Mouse (Mus musculus) limb, embryonic 14.5 days (tissue): Measurements from ENCODE around the gene Hps1. TPM values are rescaled to one million over a fixed set of nuclear protein-coding genes. Genes with fewer than 3 reads are reported as not detected.

ENCODE experiments used
- ATAC-seq: fragments of 200-750 bp; cut with Nextera tagmentation; 2 replicates; pipeline ENCODE4 v1.8.0; 2017; ENCODE audit warnings: low read depth, moderate number of reproducible peaks, moderate TSS enrichment; ENCODE audit not compliant: low FRiP score
- DNase-seq: peaks from one replicate; pipeline ENCODE4 v3.0.0-alpha.2; 2015; ENCODE audit warnings: low spot score
- H3K27ac ChIP-seq: fragments of 300-500 bp; sonication (generic); replicated peaks from 2 replicates; pipeline ENCODE4 v1.5.1; 2014; ENCODE audit warnings: low read depth, mild to moderate bottlenecking, low read length, moderate library complexity, mixed read lengths
- H3K27me3 ChIP-seq: fragments of 300-500 bp; sonication (generic); 2 replicates; pipeline ENCODE4 v1.6.1; 2014; ENCODE audit warnings: low read length, mixed read lengths; ENCODE audit not compliant: control insufficient read depth, insufficient read depth
- H3K36me3 ChIP-seq: fragments of 300-500 bp; sonication (generic); 2 replicates; pipeline ENCODE4 v1.6.1; 2014; ENCODE audit warnings: mild to moderate bottlenecking, low read length, moderate library complexity, mixed read lengths; ENCODE audit not compliant: control insufficient read depth, insufficient read depth
- H3K4me1 ChIP-seq: fragments of 300-500 bp; sonication (generic); 2 replicates; pipeline ENCODE4 v1.6.1; 2014; ENCODE audit warnings: antibody characterized with exemption, low read length, mixed read lengths; ENCODE audit not compliant: control insufficient read depth, insufficient read depth
- H3K4me2 ChIP-seq: fragments of 300-500 bp; sonication (generic); replicated peaks from 2 replicates; pipeline ENCODE4 v1.6.1; 2014; ENCODE audit warnings: low read depth, mild to moderate bottlenecking, low read length, moderate library complexity; ENCODE audit not compliant: severe bottlenecking
- H3K4me3 ChIP-seq: fragments of 300-500 bp; sonication (generic); replicated peaks from 2 replicates; pipeline ENCODE4 v1.5.1; 2014; ENCODE audit warnings: low read length
- H3K9ac ChIP-seq: fragments of 300-500 bp; sonication (generic); 2 replicates; pipeline ENCODE4 v1.6.1; 2014; ENCODE audit warnings: mild to moderate bottlenecking, low read depth, low read length, moderate library complexity; ENCODE audit not compliant: severe bottlenecking
- H3K9me3 ChIP-seq: fragments of 300-500 bp; sonication (generic); 2 replicates; pipeline ENCODE4 v1.6.1; 2016; ENCODE audit warnings: low read length; ENCODE audit not compliant: control insufficient read depth
- POLR2A ChIP-seq: fragments of 200-500 bp; IDR thresholded peaks from 2 replicates; pipeline ENCODE4 v1.8.0; 2012; ENCODE audit warnings: inconsistent platforms, mild to moderate bottlenecking, moderate library complexity, borderline replicate concordance; ENCODE audit not compliant: insufficient read depth, insufficient read length; ENCODE audit errors: extremely low read depth
- WGBS: fragments of 180-500 bp; shearing (Covaris S2); extraction: QIAGEN DNeasy Blood & Tissue Kit; methylation state at CpG from one replicate; pipeline ENCODE4 v1.1.7; 2014; 5-methylcytosine and 5-hydroxymethylcytosine counted together
- polyA plus RNA-seq, 2 experiments: library from polyadenylated mRNA; depleted of rRNA in 1 of 2; stranded (reverse) in 1 of 2; unstranded in 1 of 2; fragments of >200 nt; fragmentation: Nextera tagmentation in 1 of 2; extraction: Ambion mirVana in 1 of 2; gene quantifications; 2 replicates each; pipeline versions ENCODE4 v1.2.1 to v1.2.3; 2012 to 2014

The Hps1 gene
- polyA plus RNA-seq, 2 experiments: 12.0 to 20.9 TPM

DNA sequence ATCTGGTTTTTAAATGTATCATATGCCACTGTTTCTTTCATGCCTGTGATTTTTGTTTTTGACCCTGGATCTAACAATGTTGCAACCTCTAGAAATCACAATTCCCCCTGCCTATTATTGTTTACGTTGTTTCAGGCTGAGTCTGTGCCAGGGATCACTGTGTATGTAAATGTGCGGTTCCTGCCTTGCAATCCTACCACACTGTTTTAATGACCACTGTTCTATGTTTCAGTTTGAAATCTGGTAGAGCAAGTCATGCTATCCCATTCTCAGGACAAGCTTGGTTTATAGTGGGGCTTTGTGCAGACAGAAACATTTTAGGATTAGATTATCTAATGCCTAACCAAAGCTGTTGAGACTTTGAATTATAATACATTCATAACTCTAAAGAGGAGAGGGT lies 36.5 kb upstream of the Hps1 start:
- TF ChIP-seq POLR2A: no peak

DNA sequence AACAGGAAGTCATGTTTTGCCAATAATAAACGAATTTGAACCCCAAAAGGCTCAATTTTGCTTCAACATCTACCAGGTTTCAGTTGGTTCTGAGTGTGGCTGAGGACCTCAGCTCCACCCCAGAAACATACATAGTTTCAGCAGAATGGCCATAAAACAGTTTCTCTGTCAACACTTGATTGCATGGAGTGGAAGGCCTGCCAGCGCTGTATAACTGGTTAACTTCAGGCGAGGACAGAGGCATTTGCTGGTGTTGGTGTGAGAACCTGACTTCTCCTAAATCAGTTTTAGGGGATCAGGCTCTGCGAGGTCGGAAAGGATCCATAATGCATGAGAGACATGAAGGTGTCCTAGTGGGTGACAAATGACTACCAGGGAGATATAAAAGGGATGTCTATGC lies 30.4 kb upstream of the Hps1 start:
- no peaks in the 10 kb centered on the region for H3K27me3 ChIP-seq
- DNase-seq: no peak
- no peak overlapping the region for H3K4me2 ChIP-seq
- peaks cover 15% of the 10 kb centered on the region for H3K4me1 ChIP-seq
- H3K36me3 ChIP-seq: no peaks in the 10 kb centered on the region
- H3K27ac ChIP-seq: no peak overlapping the region
- H3K9ac ChIP-seq: no peak overlapping the region
- 55% methylated on average over 5 of the region's 5 CpGs for whole genome bisulfite sequencing
- no peaks in the 10 kb centered on the region for H3K9me3 ChIP-seq
- no peak for TF ChIP-seq POLR2A
- H3K4me3 ChIP-seq: no peak overlapping the region
- no peak for ATAC-seq

More for the DNA sequence above, 36.5 kb upstream of the Hps1 start:
- H3K27me3 ChIP-seq: no peaks in the 10 kb centered on the region
- ATAC-seq: no peak
- H3K4me2 ChIP-seq: no peak overlapping the region
- 92% methylated on average over 2 of the region's 2 CpGs for WGBS
- H3K4me1 ChIP-seq: no peaks in the 10 kb centered on the region
- no peaks in the 10 kb centered on the region for H3K9me3 ChIP-seq
- no peak overlapping the region for H3K27ac ChIP-seq
- DNase-seq: no peak
- H3K36me3 ChIP-seq: no peaks in the 10 kb centered on the region
- no peak overlapping the region for H3K4me3 ChIP-seq
- no peak overlapping the region for H3K9ac ChIP-seq

DNA sequence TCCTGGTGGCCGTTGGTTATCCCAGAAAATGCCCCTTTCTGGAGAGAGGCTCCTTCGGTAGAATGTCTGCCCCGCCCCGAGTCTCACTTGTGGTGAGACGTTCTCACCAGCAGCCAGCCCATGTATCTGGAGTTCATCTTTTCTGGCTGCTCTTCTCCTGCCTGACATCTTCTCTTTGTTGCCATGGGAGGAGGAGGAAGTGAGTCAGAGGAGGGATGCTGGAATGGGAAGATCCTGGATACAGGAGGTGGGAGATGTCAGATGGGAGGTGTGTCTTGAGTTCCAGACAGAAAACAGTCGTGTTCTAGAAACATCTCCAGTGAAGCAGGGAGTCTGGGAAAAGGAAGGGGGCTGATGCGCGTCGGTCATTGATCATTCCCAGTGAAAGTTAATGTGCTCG lies 29.7 kb upstream of the Hps1 start:
- Histone ChIP-seq H3K4me1 (peaks cover 15% of the 10 kb centered on the region), H3K27me3 (no peaks in the 10 kb centered on the region), H3K9ac (no peak overlapping the region), H3K4me3 (no peak overlapping the region), H3K9me3 (no peaks in the 10 kb centered on the region), H3K36me3 (no peaks in the 10 kb centered on the region), H3K27ac (no peak overlapping the region), H3K4me2 (no peak overlapping the region)
- ATAC-seq (no peak), DNase-seq (no peak)
- no peak for TF ChIP-seq POLR2A
- WGBS: 78% methylated on average over 10 of the region's 10 CpGs

- Histone ChIP-seq H3K4me1 (peaks cover 21% of the 10 kb centered on the region), H3K36me3 (no peaks in the 10 kb centered on the region), H3K9me3 (no peaks in the 10 kb centered on the region), H3K27me3 (no peaks in the 10 kb centered on the region), H3K4me2 (no peak overlapping the region), H3K9ac (no peak overlapping the region), H3K4me3 (no peak overlapping the region), H3K27ac (no peak overlapping the region)
- ATAC-seq (no peak), DNase-seq (no peak)
- no peak for TF ChIP-seq POLR2A
- WGBS: 31% methylated on average over 2 of the region's 2 CpGs
Observed at GRCm38 (mm10) chr19:42797866-42798265, 18.1 kb upstream of the Hps1 start.

- no peak for TF ChIP-seq POLR2A
- Histone ChIP-seq H3K4me3 (no peak overlapping the region), H3K27me3 (no peaks in the 10 kb centered on the region), H3K4me2 (peak overlapping the region; percentile 88), H3K9ac (peak overlapping the region; percentile 45; the same call in 1 of the 2 replicates), H3K27ac (no peak overlapping the region), H3K4me1 (peaks cover 21% of the 10 kb centered on the region), H3K9me3 (no peaks in the 10 kb centered on the region), H3K36me3 (no peaks in the 10 kb centered on the region)
- DNase-seq: no peak
- ATAC-seq: no peak
- 22% methylated on average over 9 of the region's 9 CpGs for WGBS
Observed at GRCm38 (mm10) chr19:42795801-42796200, 16.0 kb upstream of the Hps1 start.

DNA sequence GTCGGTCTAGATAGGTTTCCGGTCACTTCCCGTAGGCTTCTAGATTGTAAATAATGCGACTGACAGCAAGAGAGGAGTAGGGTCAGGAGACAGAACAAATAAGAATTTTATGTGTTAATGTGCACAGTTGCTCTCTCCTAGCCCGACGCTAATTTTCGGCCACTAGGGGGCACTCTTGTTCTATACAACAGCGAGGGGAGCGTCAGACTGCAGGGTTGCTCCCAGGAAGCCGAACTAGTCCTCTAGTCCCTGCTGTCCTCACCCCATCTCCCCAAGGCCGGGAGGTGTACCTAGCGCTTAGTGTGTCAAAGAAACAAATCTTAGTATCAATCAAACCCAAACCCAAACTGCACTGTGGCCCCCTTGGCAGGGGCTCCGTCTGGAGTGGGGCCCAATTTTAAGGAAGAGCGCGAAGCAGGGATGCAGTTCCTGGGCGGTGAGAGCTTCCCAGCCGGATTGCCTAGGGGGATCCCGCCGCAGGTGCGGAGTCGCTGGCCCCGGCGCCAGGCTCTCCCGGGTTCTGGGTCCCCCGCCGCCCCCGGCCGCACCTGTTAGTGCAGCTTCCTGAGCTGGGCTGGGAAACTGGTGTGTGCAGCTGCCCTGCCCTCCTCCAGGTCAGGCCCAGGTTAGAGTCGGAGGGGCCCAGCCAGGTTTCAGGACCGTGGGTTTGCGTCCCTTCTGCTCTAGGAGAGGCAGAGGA lies 15.3 kb upstream of the Hps1 start:
- H3K9me3 ChIP-seq: no peaks in the 10 kb centered on the region
- H3K4me3 ChIP-seq: peak overlapping the region; percentile 39
- peak; percentile 89 for DNase-seq
- no peak overlapping the region for H3K27ac ChIP-seq
- no peaks in the 10 kb centered on the region for H3K36me3 ChIP-seq
- TF ChIP-seq POLR2A: no peak
- peak overlapping the region; percentile 88 for H3K4me2 ChIP-seq
- H3K4me1 ChIP-seq: peaks cover 21% of the 10 kb centered on the region
- peak overlapping the region; percentile 45 for H3K9ac ChIP-seq
- whole genome bisulfite sequencing: under 1% methylated on average over 30 of the region's 31 CpGs
- no peaks in the 10 kb centered on the region for H3K27me3 ChIP-seq
- peak; percentile 78 for ATAC-seq
